Mouse (Mus musculus): Measurements from ENCODE around the gene Gm3317. TPM values are rescaled to one million over a fixed set of nuclear protein-coding genes. Genes with fewer than 3 reads are reported as not detected.

Gene Gm3317
- polyA plus RNA-seq (2015; fragmentation: Nextera tagmentation; extraction: Ambion mirVana) = not detected in 2 replicates

DNA sequence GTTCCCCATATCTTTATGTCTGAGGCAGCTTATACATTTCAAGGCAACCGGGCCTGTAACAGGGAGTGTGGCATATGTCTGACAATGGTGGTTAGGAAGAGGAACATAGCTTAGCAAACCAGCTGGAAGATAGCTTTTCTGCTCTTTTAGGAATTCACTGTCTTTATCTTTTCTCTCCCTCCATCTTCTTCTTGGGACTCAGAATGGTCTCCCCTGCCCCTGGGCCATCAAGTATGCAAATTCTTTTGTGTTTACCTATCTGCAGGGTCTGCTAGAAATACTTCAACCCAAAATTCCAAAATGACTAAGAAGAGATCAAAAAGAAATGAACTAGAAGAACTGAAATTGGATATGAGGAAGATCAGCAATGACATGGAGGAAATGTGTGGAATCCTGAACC, at the start of gene Gm3317:
TSS of gene Gm3317 (plus strand) at position 301 of the 400 bp plus-strand sequence.

DNA sequence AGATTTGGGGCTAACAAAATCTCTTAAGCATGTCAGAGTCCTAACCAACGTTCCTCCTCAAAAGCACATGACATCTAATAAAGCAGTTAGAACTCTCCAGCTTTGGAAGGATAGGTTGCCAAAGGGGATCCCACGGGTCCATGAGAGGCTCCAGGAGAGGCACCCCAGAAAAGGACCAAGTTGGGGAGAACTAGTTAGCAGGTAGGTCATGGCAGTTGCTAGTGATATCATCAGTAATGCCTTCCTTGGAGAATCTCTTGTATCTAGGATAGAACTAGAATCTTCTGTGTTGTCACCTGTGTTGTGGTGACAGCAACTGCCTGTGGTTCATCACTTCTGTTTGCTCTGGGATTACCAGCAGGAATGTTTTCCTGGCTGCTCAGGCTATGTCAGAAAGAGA, 33.1 kb upstream of the Gm3317 start, which contains the start of gene Gm8279:
TSS of gene Gm8279 (plus strand) at position 301 of the 400 bp plus-strand sequence.

DNA sequence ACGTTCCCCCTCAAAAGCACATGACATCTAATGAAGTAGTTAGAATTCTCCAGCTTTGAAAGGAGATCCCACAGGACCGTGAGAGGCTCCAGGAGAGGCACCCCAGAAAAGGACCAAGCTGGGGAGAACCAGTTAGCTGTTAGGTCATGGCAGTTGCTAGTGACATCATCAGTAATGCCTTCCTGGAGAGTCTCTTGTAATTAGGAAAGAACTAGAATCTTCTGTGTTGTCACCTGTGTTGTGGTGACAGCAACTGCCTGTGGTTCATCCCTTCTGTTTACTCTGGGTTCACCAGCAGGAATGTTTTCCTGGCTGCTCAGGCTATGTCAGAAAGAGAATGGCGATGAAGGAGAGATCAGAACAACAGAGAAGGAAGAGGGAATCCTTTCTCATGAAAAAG, 21.2 kb downstream of the Gm3317 start, which contains the start of gene Gm8271:
TSS of gene Gm8271 (plus strand) at position 301 of the 400 bp plus-strand sequence.

Other genes with a start within 250 kb of the Gm3317 start
- not detected in 2 replicates for gene Gm8297, start 180.6 kb upstream of the Gm3317 start, polyA plus RNA-seq (2015; fragmentation: Nextera tagmentation; extraction: Ambion mirVana)
- gene Gm3298, start 148.6 kb upstream of the Gm3317 start, polyA plus RNA-seq (2015; fragmentation: Nextera tagmentation; extraction: Ambion mirVana) = not detected in 2 replicates
- not detected in 2 replicates for gene 4930555G01Rik, start 113.9 kb upstream of the Gm3317 start, polyA plus RNA-seq (2015; fragmentation: Nextera tagmentation; extraction: Ambion mirVana)
- 0.15 and 0.55 TPM in 2 replicates for gene Gm8281, start 93.5 kb upstream of the Gm3317 start, polyA plus RNA-seq (2015; fragmentation: Nextera tagmentation; extraction: Ambion mirVana)
- gene Gm8279, start 33.0 kb upstream of the Gm3317 start, polyA plus RNA-seq (2015; fragmentation: Nextera tagmentation; extraction: Ambion mirVana) = not detected in 2 replicates
- gene Gm8271, start 21.3 kb downstream of the Gm3317 start, polyA plus RNA-seq (2015; fragmentation: Nextera tagmentation; extraction: Ambion mirVana) = not detected in 2 replicates
- gene Gm3526, start 96.0 kb downstream of the Gm3317 start, polyA plus RNA-seq (2015; fragmentation: Nextera tagmentation; extraction: Ambion mirVana) = not detected in 2 replicates
- not detected in 2 replicates for gene Gm3542, start 170.4 kb downstream of the Gm3317 start, polyA plus RNA-seq (2015; fragmentation: Nextera tagmentation; extraction: Ambion mirVana)
- gene Gm3500, start 224.5 kb downstream of the Gm3317 start, polyA plus RNA-seq (2015; fragmentation: Nextera tagmentation; extraction: Ambion mirVana) = 0.27 TPM in 1 of 2 replicates, not detected in the other